Mouse (Mus musculus) embryonic facial prominence, embryonic 11.5 days (tissue): ENCODE data around the gene Dnase2b. TPM values are rescaled to one million over a fixed set of nuclear protein-coding genes. Genes with fewer than 3 reads are reported as not detected.

Experiments used
- ATAC-seq: fragments of 200-750 bp; cut with Nextera tagmentation; replicated peaks from 2 replicates; pipeline ENCODE4 v1.8.0; 2017; ENCODE audit warnings: low read depth; ENCODE audit not compliant: insufficient number of reproducible peaks, low FRiP score, low TSS enrichment
- DNase-seq: peaks from one replicate; pipeline ENCODE4 v3.0.0-alpha.2; 2015; ENCODE audit warnings: low spot score
- H3K27ac ChIP-seq: fragments of 300-500 bp; sonication (generic); replicated peaks from 2 replicates; pipeline ENCODE4 v1.5.1; 2014; ENCODE audit warnings: mild to moderate bottlenecking, low read depth, low read length, control low read depth
- H3K27me3 ChIP-seq: fragments of 300-500 bp; sonication (generic); 2 replicates; pipeline ENCODE4 v1.6.1; 2014; ENCODE audit warnings: mild to moderate bottlenecking, low read length, moderate library complexity, mixed read lengths; ENCODE audit not compliant: control insufficient read depth, insufficient read depth
- H3K36me3 ChIP-seq: fragments of 300-500 bp; sonication (generic); replicated peaks from 2 replicates; pipeline ENCODE4 v1.6.1; 2014; ENCODE audit warnings: low read depth, mild to moderate bottlenecking, low read length, moderate library complexity, mixed read lengths; ENCODE audit not compliant: control insufficient read depth, insufficient read depth
- H3K4me1 ChIP-seq: fragments of 300-500 bp; sonication (generic); 2 replicates; pipeline ENCODE4 v1.6.1; 2014; ENCODE audit warnings: low read length, mixed read lengths; ENCODE audit not compliant: control insufficient read depth, insufficient read depth
- H3K4me2 ChIP-seq: fragments of 300-500 bp; sonication (generic); 2 replicates; pipeline ENCODE4 v1.6.1; 2014; ENCODE audit warnings: low read depth, mild to moderate bottlenecking, control low read depth, low read length, moderate library complexity
- H3K4me3 ChIP-seq: fragments of 300-500 bp; sonication (generic); 2 replicates; pipeline ENCODE4 v1.5.1; 2014; ENCODE audit warnings: low read depth, low read length, control low read depth
- H3K9ac ChIP-seq: fragments of 300-500 bp; sonication (generic); replicated peaks from 2 replicates; pipeline ENCODE4 v1.6.1; 2014; ENCODE audit warnings: mild to moderate bottlenecking, control low read depth, low read length
- H3K9me3 ChIP-seq: fragments of 300-500 bp; sonication (generic); replicated peaks from 2 replicates; pipeline ENCODE4 v1.6.1; 2016; ENCODE audit warnings: mild to moderate bottlenecking, low read length, inconsistent platforms, mixed read lengths; ENCODE audit not compliant: control insufficient read depth
- WGBS: fragments of 180-500 bp; shearing (Covaris S2); extraction: QIAGEN DNeasy Blood & Tissue Kit; methylation state at CpG from one replicate; pipeline ENCODE4 v1.1.7; 2014; 5-methylcytosine and 5-hydroxymethylcytosine counted together
- polyA plus RNA-seq: library from polyadenylated mRNA; unstranded; fragments of >200 nt; fragmentation: Nextera tagmentation; extraction: Ambion mirVana; gene quantifications from 2 replicates; pipeline ENCODE4 v1.2.1, GENCODE M21; 2014

Gene Dnase2b
- polyA plus RNA-seq, 1 experiment from 2014 or later, result not detected

DNA sequence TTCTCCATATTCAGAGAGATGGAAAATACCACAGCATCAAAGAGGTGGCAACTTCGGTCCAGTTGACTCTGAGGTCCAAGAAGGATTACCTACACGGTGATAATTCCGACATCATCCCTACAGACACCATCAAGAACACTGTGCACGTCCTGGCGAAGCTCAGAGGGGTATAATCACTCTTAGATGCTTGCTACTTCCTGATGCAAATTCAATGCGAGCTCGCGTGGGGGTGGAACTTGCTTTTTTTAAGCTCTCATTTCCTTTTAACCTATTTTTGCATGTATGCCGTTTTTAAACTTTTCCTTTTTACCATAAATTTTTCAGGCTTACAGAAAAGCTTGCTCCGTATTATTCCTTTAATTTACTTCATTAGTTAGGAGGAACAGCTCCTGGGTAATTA is 5.1 kb downstream of the Dnase2b start:
- ATAC-seq, result no peak
- H3K9me3 ChIP-seq, result no peaks in the 10 kb centered on the region
- H3K4me1 ChIP-seq, result no peaks in the 10 kb centered on the region
- H3K27ac ChIP-seq, result no peak overlapping the region
- DNase-seq, result no peak
- no peak overlapping the region for H3K9ac ChIP-seq
- no peak overlapping the region for H3K4me3 ChIP-seq
- 86% methylated on average over 10 of the region's 10 CpGs for WGBS
- H3K27me3 ChIP-seq, result no peaks in the 10 kb centered on the region
- H3K4me2 ChIP-seq, result no peak overlapping the region
- H3K36me3 ChIP-seq, result no peaks in the 10 kb centered on the region

DNA sequence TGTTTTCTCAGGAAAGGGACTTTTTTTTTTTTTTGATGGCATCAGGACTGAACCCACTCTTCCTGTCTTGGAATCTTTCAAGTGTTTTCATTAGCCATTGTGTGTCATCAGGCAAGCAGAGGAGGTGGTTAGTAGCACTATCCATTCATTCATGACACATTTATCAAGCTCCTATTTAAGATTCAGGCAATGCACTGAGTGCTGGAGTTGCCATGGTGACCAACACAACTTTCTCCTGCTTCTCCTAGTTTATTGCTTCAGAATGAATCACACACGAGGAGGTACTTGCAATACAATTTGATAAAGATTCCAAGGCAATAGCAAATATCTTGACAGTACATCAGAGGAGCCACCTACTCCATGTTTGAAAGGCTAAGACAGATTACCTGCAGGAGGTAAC is 8.0 kb downstream of the Dnase2b start:
- no peaks in the 10 kb centered on the region for H3K27me3 ChIP-seq
- H3K9me3 ChIP-seq, result no peaks in the 10 kb centered on the region
- ATAC-seq, result no peak
- no peak overlapping the region for H3K4me2 ChIP-seq
- no peaks in the 10 kb centered on the region for H3K36me3 ChIP-seq
- H3K4me1 ChIP-seq, result no peaks in the 10 kb centered on the region
- WGBS, result 77% methylated on average over 1 of the region's 1 CpGs
- H3K9ac ChIP-seq, result no peak overlapping the region
- H3K27ac ChIP-seq, result no peak overlapping the region
- no peak overlapping the region for H3K4me3 ChIP-seq
- DNase-seq, result no peak

DNA sequence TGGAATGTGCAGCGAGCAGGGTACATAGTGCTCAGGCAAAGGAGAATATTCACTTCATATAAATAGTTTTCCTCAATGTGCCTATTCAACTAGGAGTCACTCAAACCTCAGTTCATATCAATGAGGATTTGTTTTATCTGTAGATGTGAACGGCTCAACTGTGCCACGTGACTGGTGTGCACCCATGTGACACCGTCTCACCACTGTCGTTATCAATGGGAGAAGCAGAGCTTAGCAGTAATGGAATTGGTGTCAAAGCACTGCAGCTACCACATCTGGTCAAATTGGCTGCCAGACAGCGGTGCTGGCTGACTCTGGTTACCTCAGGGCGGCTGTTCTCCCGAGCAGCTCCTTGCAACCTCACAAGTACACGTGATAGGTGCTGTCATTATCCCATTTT is 10.7 kb downstream of the Dnase2b start:
- WGBS, result 87% methylated on average over 9 of the region's 9 CpGs
- ATAC-seq, result no peak
- no peaks in the 10 kb centered on the region for H3K36me3 ChIP-seq

DNA sequence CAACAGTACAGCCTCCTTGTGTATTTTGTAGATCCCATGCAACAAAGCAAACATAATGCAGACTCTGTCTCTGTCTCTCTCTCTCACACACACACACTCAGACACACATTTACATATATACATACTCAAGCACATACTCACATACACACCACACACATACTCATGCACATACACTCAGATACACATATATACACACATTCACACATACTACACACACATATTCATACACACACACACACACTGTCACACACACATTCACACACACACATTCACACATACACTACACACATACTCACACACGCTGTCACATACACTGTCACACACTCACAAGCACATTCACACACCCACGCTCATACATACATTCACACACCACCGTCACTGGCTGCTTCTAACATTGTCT is 12.9 kb downstream of the Dnase2b start:
- H3K4me3 ChIP-seq, result no peak overlapping the region
- ATAC-seq (no peak), DNase-seq (no peak)
- H3K4me1 ChIP-seq, result no peaks in the 10 kb centered on the region
- no peak overlapping the region for H3K9ac ChIP-seq
- H3K4me2 ChIP-seq, result no peak overlapping the region
- H3K36me3 ChIP-seq, result no peaks in the 10 kb centered on the region
- H3K27me3 ChIP-seq, result no peaks in the 10 kb centered on the region
- WGBS, result 85% methylated on average over 3 of the region's 3 CpGs
- no peak overlapping the region for H3K27ac ChIP-seq
- no peaks in the 10 kb centered on the region for H3K9me3 ChIP-seq

More for the DNA sequence above, 10.7 kb downstream of the Dnase2b start:
- no peaks in the 10 kb centered on the region for H3K9me3 ChIP-seq
- no peak overlapping the region for H3K9ac ChIP-seq
- H3K4me1 ChIP-seq, result no peaks in the 10 kb centered on the region
- DNase-seq, result no peak
- H3K27me3 ChIP-seq, result no peaks in the 10 kb centered on the region
- no peak overlapping the region for H3K4me2 ChIP-seq
- no peak overlapping the region for H3K4me3 ChIP-seq
- H3K27ac ChIP-seq, result no peak overlapping the region

DNA sequence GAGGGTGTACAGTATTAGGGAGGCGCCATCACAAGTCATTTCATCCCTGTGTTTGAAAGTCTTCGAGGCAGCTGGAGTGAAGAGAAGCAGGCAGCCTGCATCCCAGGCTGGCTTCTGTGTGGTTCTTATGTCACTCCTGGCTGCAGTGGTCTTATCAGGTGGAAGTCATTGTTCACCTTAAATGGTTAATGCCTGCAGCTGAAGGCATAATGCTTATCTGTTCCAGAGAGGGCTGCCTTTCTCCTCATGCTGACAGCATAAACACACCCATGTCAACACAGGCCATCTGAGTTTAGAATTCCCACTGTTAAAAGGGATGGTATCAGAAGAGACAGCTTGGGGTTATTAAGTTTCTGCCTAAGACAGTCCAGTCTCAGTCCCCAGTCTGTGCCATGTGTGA is 14.2 kb downstream of the Dnase2b start:
- Histone ChIP-seq H3K9ac (no peak overlapping the region), H3K27ac (no peak overlapping the region), H3K27me3 (no peaks in the 10 kb centered on the region), H3K36me3 (no peaks in the 10 kb centered on the region), H3K4me3 (no peak overlapping the region), H3K4me2 (no peak overlapping the region), H3K4me1 (no peaks in the 10 kb centered on the region), H3K9me3 (no peaks in the 10 kb centered on the region)
- no peak for DNase-seq
- 93% methylated on average over 2 of the region's 2 CpGs for WGBS
- ATAC-seq, result no peak

DNA sequence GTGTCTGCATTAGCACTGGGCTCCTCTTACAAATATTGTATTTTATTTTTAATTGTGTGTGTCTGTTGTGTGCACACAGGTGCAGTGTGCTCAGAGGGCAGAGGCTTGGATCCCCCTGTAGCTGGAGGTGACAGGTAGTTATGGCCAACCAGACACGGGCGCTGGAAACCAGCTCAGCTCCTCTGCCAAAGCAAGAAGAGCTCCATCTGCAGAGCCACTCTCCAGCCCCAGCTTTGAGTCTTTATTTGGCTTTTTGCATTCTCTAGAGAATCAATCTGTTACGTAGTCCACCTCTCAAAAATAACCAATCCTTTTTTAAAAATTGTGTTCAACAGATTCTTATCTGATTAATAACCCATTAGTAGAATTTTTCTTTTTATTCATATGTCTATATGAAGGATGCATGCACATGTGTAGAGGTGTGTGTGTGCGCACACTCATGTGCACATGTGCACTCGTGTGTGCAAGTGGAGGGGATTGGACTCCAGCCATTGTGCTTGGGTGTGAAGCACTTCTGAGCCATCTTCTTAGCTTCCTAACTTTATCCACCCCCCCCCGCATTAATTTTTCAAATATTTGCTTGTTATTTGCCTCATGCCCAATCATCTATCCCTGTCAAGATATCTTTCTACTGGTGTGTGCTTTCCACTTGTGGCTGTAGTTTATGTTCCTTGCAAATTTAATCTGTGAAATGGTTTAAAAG is 16.0 kb downstream of the Dnase2b start:
- WGBS, result 91% methylated on average over 6 of the region's 6 CpGs

DNA sequence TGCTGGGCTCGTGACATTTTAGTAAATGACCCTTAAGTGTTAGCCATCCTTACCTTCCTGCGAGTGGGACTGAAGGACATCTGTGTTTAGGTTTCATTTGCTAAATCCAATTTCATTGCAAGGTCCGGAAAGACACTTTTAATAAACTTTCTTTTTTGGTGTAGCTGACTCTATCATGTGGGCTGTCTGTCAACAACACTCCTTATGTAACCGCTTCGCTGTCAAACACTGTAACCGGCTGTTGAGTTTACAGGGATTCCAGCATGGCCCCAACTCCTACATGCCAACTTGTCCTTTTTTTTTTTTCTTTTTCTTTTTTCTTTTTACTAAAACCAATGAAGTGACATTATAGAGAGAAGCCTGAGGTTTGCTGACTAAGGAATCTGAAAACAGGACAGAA is 17.0 kb downstream of the Dnase2b start:
- 73% methylated on average over 6 of the region's 6 CpGs for WGBS
- Histone ChIP-seq H3K4me3 (no peak overlapping the region), H3K9ac (no peak overlapping the region), H3K4me1 (no peaks in the 10 kb centered on the region), H3K4me2 (no peak overlapping the region), H3K27ac (no peak overlapping the region), H3K9me3 (no peaks in the 10 kb centered on the region), H3K36me3 (no peaks in the 10 kb centered on the region), H3K27me3 (no peaks in the 10 kb centered on the region)
- DNase-seq, result no peak
- no peak for ATAC-seq

More for the DNA sequence above, 16.0 kb downstream of the Dnase2b start:
- Histone ChIP-seq H3K36me3 (no peaks in the 10 kb centered on the region), H3K4me1 (no peaks in the 10 kb centered on the region), H3K9me3 (no peaks in the 10 kb centered on the region), H3K4me3 (no peak overlapping the region), H3K9ac (no peak overlapping the region), H3K27me3 (no peaks in the 10 kb centered on the region), H3K27ac (no peak overlapping the region), H3K4me2 (no peak overlapping the region)
- DNase-seq (no peak), ATAC-seq (no peak)

DNA sequence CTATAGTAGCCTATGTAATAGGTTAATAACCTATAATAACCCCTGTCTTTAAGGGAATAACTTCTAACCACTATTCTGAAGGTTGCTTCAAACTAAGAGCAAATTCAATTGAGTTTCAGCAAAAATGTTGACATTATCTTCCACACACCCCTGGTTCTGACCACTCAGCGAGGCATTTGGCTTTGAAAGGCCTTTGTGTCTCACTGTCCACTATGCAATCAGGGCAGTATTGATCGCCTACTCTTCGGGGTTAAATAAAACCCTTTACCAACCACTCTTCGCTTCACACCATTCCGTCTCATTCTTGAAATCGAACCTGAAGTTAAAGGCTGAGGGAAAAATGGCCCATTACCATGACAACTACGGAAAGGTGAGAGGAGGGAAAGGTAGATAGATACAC is 18.5 kb downstream of the Dnase2b start:
- WGBS, result 87% methylated on average over 7 of the region's 7 CpGs

More for the DNA sequence above, 18.5 kb downstream of the Dnase2b start:
- H3K27me3 ChIP-seq, result no peaks in the 10 kb centered on the region
- no peak overlapping the region for H3K27ac ChIP-seq
- ATAC-seq, result no peak
- H3K9ac ChIP-seq, result no peak overlapping the region
- H3K4me2 ChIP-seq, result no peak overlapping the region
- H3K9me3 ChIP-seq, result no peaks in the 10 kb centered on the region
- no peak overlapping the region for H3K4me3 ChIP-seq
- H3K4me1 ChIP-seq, result no peaks in the 10 kb centered on the region
- H3K36me3 ChIP-seq, result no peaks in the 10 kb centered on the region
- no peak for DNase-seq
